Mouse (Mus musculus): ENCODE data around the gene Pdzd11. TPM values are rescaled to one million over a fixed set of nuclear protein-coding genes. Genes with fewer than 3 reads are reported as not detected.
A peak's percentile ranks its signal among the peaks of the same experiment; 100 is the strongest.

Pdzd11 gene
- 116 and 118 TPM in 2 replicates for polyA plus RNA-seq (2014; fragmentation: Nextera tagmentation; extraction: Ambion mirVana)

DNA sequence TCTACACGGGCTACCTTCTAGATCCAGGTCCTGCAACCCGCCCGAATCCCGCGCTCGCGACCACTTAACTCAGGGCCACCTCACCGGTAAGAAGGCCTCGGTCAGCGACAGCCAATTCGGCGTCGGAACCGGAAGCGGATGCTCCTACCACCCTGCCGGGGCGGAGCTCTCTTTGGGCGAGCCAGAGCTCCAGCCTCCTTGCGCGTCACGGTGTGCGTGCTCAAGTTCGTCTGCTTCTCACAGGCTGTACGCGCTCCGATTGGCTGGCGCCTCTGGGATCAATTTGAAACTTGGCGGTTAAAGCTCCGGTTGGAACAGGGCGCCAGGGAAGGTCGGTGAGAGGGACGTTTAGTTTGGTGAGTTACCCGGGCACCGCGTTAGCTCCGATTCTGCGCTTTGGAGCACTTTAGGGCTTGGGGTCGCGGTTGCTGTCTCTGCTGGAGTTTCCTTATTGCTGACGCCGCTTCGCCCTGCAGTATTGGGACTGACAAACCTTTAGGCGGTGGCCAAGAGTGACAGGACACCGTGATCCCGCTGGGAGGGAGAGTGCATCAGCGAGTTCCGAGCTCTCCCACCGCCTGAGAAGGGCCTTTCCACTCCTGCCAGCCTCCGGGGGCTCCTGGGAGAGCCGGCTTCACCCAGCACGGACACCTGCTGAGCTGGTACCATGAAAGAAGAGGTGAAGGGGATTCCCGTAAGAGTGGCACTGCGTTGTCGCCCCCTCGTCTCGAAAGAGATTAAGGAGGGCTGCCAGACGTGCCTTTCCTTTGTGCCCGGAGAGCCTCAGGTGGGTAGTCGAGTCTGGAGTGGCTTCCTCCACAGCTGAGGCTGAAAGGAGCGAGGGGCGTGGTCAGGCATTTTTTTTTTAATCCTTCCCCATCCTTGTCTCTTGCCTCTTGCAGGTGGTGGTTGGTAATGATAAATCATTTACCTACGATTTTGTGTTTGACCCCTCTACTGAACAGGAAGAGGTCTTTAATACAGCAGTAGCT is at the start of gene Pdzd11:
Pdzd11 (minus strand) TSS at position 767 of the 992 bp plus-strand sequence.
- Histone ChIP-seq H3K4me2 (ENCODE audit: low read depth, severe bottlenecking) (peak within 1 kb of the TSS; percentile 50), H3K4me3 (ENCODE audit: low read depth, low read length) (peak within 1 kb of the TSS; percentile 42), H3K27ac (replicated peaks; ENCODE audit: low read depth, low read length) (peak within 1 kb of the TSS; percentile 9; the same call in 1 of the 2 replicates), H3K4me1 (ENCODE audit: control insufficient read depth, insufficient read depth, low read length) (no peaks in the 10 kb centered on the region), H3K9me3 (ENCODE audit: control insufficient read depth, low read length) (no peaks in the 10 kb centered on the region), H3K9ac (ENCODE audit: low read length) (peak within 1 kb of the TSS; percentile 75), H3K27me3 (ENCODE audit: control insufficient read depth, insufficient read depth, low read length) (peaks cover 5% of the 10 kb centered on the region), H3K36me3 (ENCODE audit: control insufficient read depth, insufficient read depth, low read length) (no peaks in the 10 kb centered on the region)
- ATAC-seq (ENCODE audit: insufficient number of reproducible peaks, low FRiP score, low TSS enrichment, low read depth), result peak; percentile 98
- peak; percentile 90 for DNase-seq (ENCODE audit: low spot score)
- WGBS, result 22% methylated on average over 61 of the region's 62 CpGs

DNA sequence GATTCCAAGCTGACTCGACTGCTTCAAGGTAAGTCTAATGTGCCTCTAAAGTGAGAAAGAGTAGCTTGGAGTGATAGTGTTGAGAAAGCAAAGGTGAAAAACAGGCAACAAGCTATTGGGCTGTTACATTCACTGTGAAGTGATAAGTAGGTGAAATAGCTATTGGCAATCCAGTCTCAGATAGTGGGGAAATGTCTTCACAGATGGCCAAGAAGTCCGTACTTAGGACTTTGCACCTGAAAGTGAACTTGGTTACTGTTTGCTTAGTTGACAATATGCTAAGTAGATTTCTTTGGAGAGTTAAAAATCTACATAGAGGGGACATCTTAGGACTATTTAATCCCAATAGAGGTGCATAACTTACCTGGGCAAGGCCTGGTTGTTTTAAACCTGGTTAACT is 38.5 kb upstream of the Pdzd11 start:
- DNase-seq (ENCODE audit: low spot score), result no peak
- H3K36me3 ChIP-seq (ENCODE audit: control insufficient read depth, insufficient read depth, low read length), result no peaks in the 10 kb centered on the region; the same call in 1 of the 2 replicates
- no peak overlapping the region for H3K9ac ChIP-seq (ENCODE audit: low read length)
- H3K27me3 ChIP-seq (ENCODE audit: control insufficient read depth, insufficient read depth, low read length), result no peaks in the 10 kb centered on the region
- H3K4me1 ChIP-seq (ENCODE audit: control insufficient read depth, insufficient read depth, low read length), result no peaks in the 10 kb centered on the region
- H3K9me3 ChIP-seq (ENCODE audit: control insufficient read depth, low read length), result no peaks in the 10 kb centered on the region
- no peak overlapping the region for H3K4me3 ChIP-seq (ENCODE audit: low read depth, low read length)
- WGBS, result 91% methylated on average over 2 of the region's 2 CpGs
- H3K4me2 ChIP-seq (ENCODE audit: low read depth, severe bottlenecking), result no peak overlapping the region
- ATAC-seq (ENCODE audit: insufficient number of reproducible peaks, low FRiP score, low TSS enrichment, low read depth), result no peak
- no peak overlapping the region for H3K27ac ChIP-seq (replicated peaks; ENCODE audit: low read depth, low read length)

DNA sequence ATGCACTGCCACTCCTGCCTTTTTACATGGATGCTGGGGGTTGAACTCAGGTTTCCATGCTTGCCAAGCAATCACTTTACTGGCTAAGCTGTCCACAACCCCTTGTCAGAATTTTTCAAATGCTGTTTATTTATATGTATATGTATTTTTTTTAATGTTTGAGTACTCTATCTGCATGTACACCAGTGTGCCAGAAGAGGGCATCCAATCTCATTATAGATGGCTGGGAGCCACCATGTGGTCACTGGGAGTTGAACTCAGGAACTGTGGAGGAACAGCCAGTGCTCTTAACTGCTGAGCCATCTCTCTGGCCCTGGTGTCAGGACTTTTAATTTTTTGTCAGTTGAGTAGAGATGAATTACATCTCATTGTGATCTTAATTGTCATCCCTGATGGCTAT is 26.5 kb upstream of the Pdzd11 start:
- Histone ChIP-seq H3K4me3 (ENCODE audit: low read depth, low read length) (no peak overlapping the region), H3K9me3 (ENCODE audit: control insufficient read depth, low read length) (no peaks in the 10 kb centered on the region), H3K36me3 (ENCODE audit: control insufficient read depth, insufficient read depth, low read length) (no peaks in the 10 kb centered on the region), H3K9ac (ENCODE audit: low read length) (no peak overlapping the region), H3K27me3 (ENCODE audit: control insufficient read depth, insufficient read depth, low read length) (no peaks in the 10 kb centered on the region), H3K27ac (replicated peaks; ENCODE audit: low read depth, low read length) (no peak overlapping the region), H3K4me2 (ENCODE audit: low read depth, severe bottlenecking) (no peak overlapping the region), H3K4me1 (ENCODE audit: control insufficient read depth, insufficient read depth, low read length) (no peaks in the 10 kb centered on the region)
- ATAC-seq (ENCODE audit: insufficient number of reproducible peaks, low FRiP score, low TSS enrichment, low read depth) (no peak), DNase-seq (ENCODE audit: low spot score) (no peak)

DNA sequence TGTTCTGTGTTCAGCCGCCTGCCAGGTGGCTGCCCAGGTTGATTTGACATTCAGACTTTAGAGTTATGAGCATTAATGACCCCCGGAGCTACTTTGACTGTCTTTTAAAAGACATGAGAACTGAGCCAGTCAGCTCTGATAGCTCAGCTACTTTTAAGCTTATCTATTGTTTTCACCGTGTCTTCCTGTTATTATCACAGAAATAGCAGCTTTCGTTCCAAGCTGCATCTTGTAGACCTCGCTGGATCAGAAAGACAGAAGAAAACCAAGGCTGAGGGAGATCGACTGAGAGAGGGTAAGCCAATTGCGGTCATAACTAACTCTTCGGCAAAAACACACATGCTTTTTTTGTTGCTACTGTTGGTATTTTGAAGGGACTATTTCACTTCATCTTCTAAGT is 12.1 kb upstream of the Pdzd11 start:
- DNase-seq (ENCODE audit: low spot score) (no peak), ATAC-seq (ENCODE audit: insufficient number of reproducible peaks, low FRiP score, low TSS enrichment, low read depth) (no peak)
- H3K9me3 ChIP-seq (ENCODE audit: control insufficient read depth, low read length), result no peaks in the 10 kb centered on the region
- H3K4me3 ChIP-seq (ENCODE audit: low read depth, low read length), result no peak overlapping the region
- 93% methylated on average over 8 of the region's 8 CpGs for WGBS
- peaks cover 2% of the 10 kb centered on the region; the same call in 1 of the 2 replicates for H3K36me3 ChIP-seq (ENCODE audit: control insufficient read depth, insufficient read depth, low read length)
- no peaks in the 10 kb centered on the region for H3K4me1 ChIP-seq (ENCODE audit: control insufficient read depth, insufficient read depth, low read length)
- no peak overlapping the region for H3K27ac ChIP-seq (replicated peaks; ENCODE audit: low read depth, low read length)
- H3K9ac ChIP-seq (ENCODE audit: low read length), result no peak overlapping the region
- H3K4me2 ChIP-seq (ENCODE audit: low read depth, severe bottlenecking), result no peak overlapping the region
- no peaks in the 10 kb centered on the region for H3K27me3 ChIP-seq (ENCODE audit: control insufficient read depth, insufficient read depth, low read length)

DNA sequence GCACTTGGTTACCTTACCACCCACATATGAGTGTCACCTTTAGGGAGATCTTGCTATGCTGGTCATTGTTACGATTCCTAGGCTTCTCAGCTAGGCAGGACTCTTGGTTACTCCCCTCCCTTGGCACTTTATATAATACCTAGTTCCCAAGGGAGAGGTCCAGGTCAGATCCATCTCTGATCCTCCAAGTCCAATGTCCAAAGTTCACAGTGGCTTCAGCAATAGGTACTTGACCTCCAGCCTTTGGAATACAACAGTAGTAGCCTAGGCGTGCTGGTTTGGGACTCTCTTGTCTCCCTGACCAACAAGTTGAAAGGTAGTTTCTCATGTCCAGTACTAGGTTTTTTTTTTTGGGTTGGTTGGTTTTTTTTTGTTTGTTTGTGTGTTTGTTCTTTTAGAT is 2.7 kb upstream of the Pdzd11 start:
- H3K4me1 ChIP-seq (ENCODE audit: control insufficient read depth, insufficient read depth, low read length), result no peaks in the 10 kb centered on the region
- no peak overlapping the region for H3K4me3 ChIP-seq (ENCODE audit: low read depth, low read length)
- no peak overlapping the region for H3K27ac ChIP-seq (replicated peaks; ENCODE audit: low read depth, low read length)
- H3K9me3 ChIP-seq (ENCODE audit: control insufficient read depth, low read length), result no peaks in the 10 kb centered on the region
- ATAC-seq (ENCODE audit: insufficient number of reproducible peaks, low FRiP score, low TSS enrichment, low read depth) (no peak), DNase-seq (ENCODE audit: low spot score) (no peak)
- H3K9ac ChIP-seq (ENCODE audit: low read length), result no peak overlapping the region
- peaks cover 5% of the 10 kb centered on the region for H3K27me3 ChIP-seq (ENCODE audit: control insufficient read depth, insufficient read depth, low read length)
- 89% methylated on average over 2 of the region's 2 CpGs for WGBS
- H3K36me3 ChIP-seq (ENCODE audit: control insufficient read depth, insufficient read depth, low read length), result no peaks in the 10 kb centered on the region
- H3K4me2 ChIP-seq (ENCODE audit: low read depth, severe bottlenecking), result no peak overlapping the region

DNA sequence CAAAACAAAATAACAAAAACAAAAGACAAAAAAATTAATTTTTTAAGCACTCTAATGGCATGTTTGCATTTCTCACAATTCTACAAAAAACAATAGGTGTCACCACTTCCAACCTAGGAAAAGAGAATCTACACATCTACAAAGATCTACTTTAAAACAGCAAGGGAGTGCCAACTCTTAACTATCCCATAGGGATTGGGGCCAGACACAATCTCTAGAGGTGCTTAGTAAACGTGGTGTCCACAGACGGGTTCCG is 894 bp downstream of the Pdzd11 start, which contains the start of gene Kif4:
Kif4 (plus strand) TSS at position 192 of the 256 bp plus-strand sequence.
- Histone ChIP-seq H3K4me3 (ENCODE audit: low read depth, low read length) (peak within 1 kb of the TSS; percentile 42), H3K36me3 (ENCODE audit: control insufficient read depth, insufficient read depth, low read length) (no peaks in the 10 kb centered on the region), H3K4me2 (ENCODE audit: low read depth, severe bottlenecking) (peak within 1 kb of the TSS; percentile 50), H3K27ac (replicated peaks; ENCODE audit: low read depth, low read length) (peak within 1 kb of the TSS; percentile 9; the same call in 1 of the 2 replicates), H3K4me1 (ENCODE audit: control insufficient read depth, insufficient read depth, low read length) (no peaks in the 10 kb centered on the region), H3K27me3 (ENCODE audit: control insufficient read depth, insufficient read depth, low read length) (peaks cover 5% of the 10 kb centered on the region), H3K9me3 (ENCODE audit: control insufficient read depth, low read length) (no peaks in the 10 kb centered on the region), H3K9ac (ENCODE audit: low read length) (peak within 1 kb of the TSS; percentile 75)
- 35% methylated on average over 3 of the region's 3 CpGs for WGBS
- DNase-seq (ENCODE audit: low spot score) (no peak), ATAC-seq (ENCODE audit: insufficient number of reproducible peaks, low FRiP score, low TSS enrichment, low read depth) (no peak)

DNA sequence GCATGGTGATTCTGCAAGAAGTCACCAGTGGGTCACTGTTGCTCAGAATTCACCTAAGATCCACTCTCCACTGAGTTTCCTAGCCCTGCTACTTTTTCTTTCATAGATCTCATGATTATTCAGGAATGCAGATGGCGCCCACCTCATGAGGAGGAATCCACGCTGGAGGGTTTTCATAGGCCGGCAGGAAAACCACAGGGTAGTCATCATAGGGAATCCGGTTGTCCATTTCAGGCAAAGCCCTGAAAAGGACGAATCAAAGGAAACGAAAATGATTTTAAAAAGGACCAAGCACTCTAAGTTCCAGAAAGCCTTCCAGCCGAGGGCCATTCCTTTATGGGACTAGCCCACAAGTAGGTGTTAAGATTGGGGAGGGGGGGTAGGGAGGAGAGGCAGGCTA is 1.2 kb downstream of the Pdzd11 start:
- H3K4me1 ChIP-seq (ENCODE audit: control insufficient read depth, insufficient read depth, low read length), result no peaks in the 10 kb centered on the region
- ATAC-seq (ENCODE audit: insufficient number of reproducible peaks, low FRiP score, low TSS enrichment, low read depth) (0 out of 2 replicates have a peak, but pooled peaks have one; percentile 12), DNase-seq (ENCODE audit: low spot score) (no peak)
- H3K4me3 ChIP-seq (ENCODE audit: low read depth, low read length), result peak overlapping the region; percentile 42
- 0 out of 2 replicates have a peak overlapping the region, but pooled peaks have one; percentile 30 for H3K9ac ChIP-seq (ENCODE audit: low read length)
- H3K9me3 ChIP-seq (ENCODE audit: control insufficient read depth, low read length), result no peaks in the 10 kb centered on the region
- H3K4me2 ChIP-seq (ENCODE audit: low read depth, severe bottlenecking), result peak overlapping the region; percentile 50
- no peaks in the 10 kb centered on the region for H3K36me3 ChIP-seq (ENCODE audit: control insufficient read depth, insufficient read depth, low read length)
- H3K27ac ChIP-seq (replicated peaks; ENCODE audit: low read depth, low read length), result no peak overlapping the region
- 40% methylated on average over 7 of the region's 7 CpGs for WGBS
- peaks cover 5% of the 10 kb centered on the region for H3K27me3 ChIP-seq (ENCODE audit: control insufficient read depth, insufficient read depth, low read length)

DNA sequence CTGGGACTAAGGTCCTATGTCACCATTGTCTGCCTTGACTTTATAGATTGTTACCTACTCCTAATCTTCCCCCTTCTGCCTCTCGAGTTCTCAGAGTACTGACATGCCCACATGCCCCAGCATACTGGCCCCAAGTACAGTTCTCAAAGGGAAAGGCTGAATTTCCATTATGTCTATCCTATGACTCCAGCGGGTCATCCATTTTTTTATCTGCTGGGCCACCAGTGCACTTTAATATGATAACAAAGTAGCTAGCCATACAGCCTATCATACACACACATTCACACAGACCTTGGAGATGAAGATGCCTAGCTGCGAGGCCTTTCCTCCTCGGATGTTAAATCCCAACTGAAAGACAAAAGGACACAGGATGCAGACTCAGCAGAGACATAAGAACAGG is 2.1 kb downstream of the Pdzd11 start:
- H3K4me2 ChIP-seq (ENCODE audit: low read depth, severe bottlenecking), result no peak overlapping the region
- no peaks in the 10 kb centered on the region for H3K9me3 ChIP-seq (ENCODE audit: control insufficient read depth, low read length)
- H3K27ac ChIP-seq (replicated peaks; ENCODE audit: low read depth, low read length), result no peak overlapping the region
- no peaks in the 10 kb centered on the region for H3K36me3 ChIP-seq (ENCODE audit: control insufficient read depth, insufficient read depth, low read length)
- H3K4me3 ChIP-seq (ENCODE audit: low read depth, low read length), result no peak overlapping the region
- H3K27me3 ChIP-seq (ENCODE audit: control insufficient read depth, insufficient read depth, low read length), result peaks cover 5% of the 10 kb centered on the region
- 94% methylated on average over 4 of the region's 4 CpGs for WGBS
- H3K4me1 ChIP-seq (ENCODE audit: control insufficient read depth, insufficient read depth, low read length), result no peaks in the 10 kb centered on the region
- ATAC-seq (ENCODE audit: insufficient number of reproducible peaks, low FRiP score, low TSS enrichment, low read depth) (no peak), DNase-seq (ENCODE audit: low spot score) (no peak)
- H3K9ac ChIP-seq (ENCODE audit: low read length), result no peak overlapping the region
